Mouse (Mus musculus) induced T-regulatory cell, adult 2 months (primary cell): ENCODE results near the gene D630003M21Rik.

Experiments
- DNase-seq: peaks from one replicate; pipeline ENCODE4 v3.0.0-alpha.2; 2012; ENCODE audit warnings: low read depth

Gene D630003M21Rik

GRCm38 (mm10) chr2:158228670-158229502, at the start of gene D630003M21Rik:
Gene D630003M21Rik (minus strand): TSS chr2:158229222.
- DNase-seq = no peak

- no peak for DNase-seq
Measured at GRCm38 (mm10) chr2:158276878-158277277, 47.9 kb upstream of the D630003M21Rik start.

- DNase-seq = no peak
Measured at GRCm38 (mm10) chr2:158276451-158276850, 47.4 kb upstream of the D630003M21Rik start.

- no peak for DNase-seq
Measured at GRCm38 (mm10) chr2:158275811-158276210, 46.8 kb upstream of the D630003M21Rik start.

- DNase-seq = peak; percentile 27
Measured at GRCm38 (mm10) chr2:158275349-158275748, 46.3 kb upstream of the D630003M21Rik start.

- no peak for DNase-seq
Measured at GRCm38 (mm10) chr2:158273646-158274045, 44.6 kb upstream of the D630003M21Rik start.

GRCm38 (mm10) chr2:158270017-158270416, 41.0 kb upstream of the D630003M21Rik start:
- DNase-seq = no peak

- no peak for DNase-seq
Measured at GRCm38 (mm10) chr2:158264877-158265276, 35.9 kb upstream of the D630003M21Rik start.

GRCm38 (mm10) chr2:158259498-158259897, 30.5 kb upstream of the D630003M21Rik start:
- no peak for DNase-seq

GRCm38 (mm10) chr2:158258781-158259180, 29.8 kb upstream of the D630003M21Rik start:
- DNase-seq = peak; percentile 70

- DNase-seq = no peak
Measured at GRCm38 (mm10) chr2:158258005-158258418, 29.0 kb upstream of the D630003M21Rik start, which contains the start of gene Bpi. Gene Bpi (plus strand): TSS chr2:158258094.

- DNase-seq = no peak
Measured at GRCm38 (mm10) chr2:158256894-158257293, 27.9 kb upstream of the D630003M21Rik start.

- no peak for DNase-seq
Measured at GRCm38 (mm10) chr2:158253806-158254205, 24.8 kb upstream of the D630003M21Rik start.

GRCm38 (mm10) chr2:158250558-158250957, 21.5 kb upstream of the D630003M21Rik start:
- no peak for DNase-seq

GRCm38 (mm10) chr2:158248318-158248717, 19.3 kb upstream of the D630003M21Rik start:
- no peak for DNase-seq

GRCm38 (mm10) chr2:158247852-158248251, 18.8 kb upstream of the D630003M21Rik start:
- no peak for DNase-seq

- DNase-seq = no peak
Measured at GRCm38 (mm10) chr2:158245072-158245817, 16.2 kb upstream of the D630003M21Rik start.

- no peak for DNase-seq
Measured at GRCm38 (mm10) chr2:158243129-158243870, 14.3 kb upstream of the D630003M21Rik start.

- no peak for DNase-seq
Measured at GRCm38 (mm10) chr2:158242170-158242896, 13.3 kb upstream of the D630003M21Rik start.

- DNase-seq = no peak
Measured at GRCm38 (mm10) chr2:158241126-158241738, 12.2 kb upstream of the D630003M21Rik start.

- no peak for DNase-seq
Measured at GRCm38 (mm10) chr2:158238101-158238500, 9.1 kb upstream of the D630003M21Rik start.
